In genomic region chr17:28386150-28386905, GRCm38 (mm10) we compare ENCODE assay signal across 7 mouse cellular contexts. TPM values are rescaled to one million over a fixed set of nuclear protein-coding genes. Genes with fewer than 3 reads are reported as not detected.
DNase-seq lines count a peak whose midpoint lies in the region; ATAC-seq and TF ChIP-seq lines count a peak whose summit lies in the region.

No protein-coding gene starts in this region.

- H3K9me3 ChIP-seq in embryonic facial prominence, embryonic 10.5 days, result no peaks in the 10 kb centered on the region
- 0 out of 2 replicates have a peak, but pooled peaks cover 7% of the 10 kb centered on the region for H3K9me3 ChIP-seq in limb, embryonic 12.5 days
- H3K9me3 ChIP-seq in midbrain, embryonic 16.5 days (replicated peaks; ENCODE audit: control insufficient read depth, low read length, poor library complexity, severe bottlenecking), result no peaks in the 10 kb centered on the region

- H3K4me3 ChIP-seq in embryonic facial prominence, embryonic 10.5 days, result peak overlapping the region; percentile 34
- H3K4me3 ChIP-seq in kidney, adult 2 months (ENCODE audit: insufficient read depth, low read depth, low read length), result no peak overlapping the region
- H3K4me3 ChIP-seq in limb, embryonic 12.5 days (replicated peaks), result peak overlapping the region; percentile 13
- peak overlapping the region; percentile 20 for H3K4me3 ChIP-seq in midbrain, embryonic 16.5 days (ENCODE audit: low read depth, low read length)

- TF ChIP-seq CTCF in kidney, adult 2 months (conservative IDR thresholded peaks at IDR 0.05; ENCODE audit: insufficient read depth, insufficient read length, low read depth, low read length), result peak; percentile 91

- peaks cover 44% of the 10 kb centered on the region for H3K27me3 ChIP-seq in embryonic facial prominence, embryonic 10.5 days (replicated peaks; ENCODE audit: low read depth, poor library complexity, severe bottlenecking)
- no peaks in the 10 kb centered on the region for H3K27me3 ChIP-seq in kidney, adult 2 months (replicated peaks; ENCODE audit: control insufficient read depth, insufficient read depth, low read length)
- H3K27me3 ChIP-seq in limb, embryonic 12.5 days, result peaks cover 39% of the 10 kb centered on the region
- no peaks in the 10 kb centered on the region for H3K27me3 ChIP-seq in midbrain, embryonic 16.5 days (ENCODE audit: control insufficient read depth, insufficient read depth, low read depth, low read length)

- peaks cover 12% of the 10 kb centered on the region for H3K4me1 ChIP-seq in embryonic facial prominence, embryonic 10.5 days
- no peaks in the 10 kb centered on the region; the same call in 1 of the 2 replicates for H3K4me1 ChIP-seq in kidney, adult 2 months (ENCODE audit: control insufficient read depth, insufficient read depth, low read length)
- peaks cover 6% of the 10 kb centered on the region; the same call in 1 of the 2 replicates for H3K4me1 ChIP-seq in limb, embryonic 12.5 days (replicated peaks)
- no peaks in the 10 kb centered on the region; the same call in 1 of the 2 replicates for H3K4me1 ChIP-seq in midbrain, embryonic 16.5 days (ENCODE audit: control insufficient read depth, insufficient read depth, low read length)

- H3K9ac ChIP-seq in limb, embryonic 12.5 days (replicated peaks), result no peak overlapping the region
- peak overlapping the region; percentile 10; the same call in 1 of the 2 replicates for H3K9ac ChIP-seq in midbrain, embryonic 16.5 days (ENCODE audit: low read depth, low read length)

- DNase-seq in adrenal gland, adult 8-10 months, result peak; percentile 63
- peak; percentile 88 for DNase-seq in embryonic facial prominence, embryonic 10.5 days (ENCODE audit: low spot score)
- peak; percentile 73 to 90 for DNase-seq in heart, adult 18-20 months
- DNase-seq in kidney, adult 2 months, result peak; percentile 83
- DNase-seq in spleen, postnatal 10 days (ENCODE audit: low spot score in 2 of 2), result peak; percentile 70 to 88

- no peak for TF ChIP-seq POLR2A in kidney, adult 2 months (IDR thresholded peaks at IDR 0.05; ENCODE audit: low read depth, low read length)

- H3K27ac ChIP-seq in embryonic facial prominence, embryonic 10.5 days (replicated peaks), result no peak overlapping the region
- no peak overlapping the region for H3K27ac ChIP-seq in kidney, adult 2 months (ENCODE audit: insufficient read depth, low read depth, low read length)
- H3K27ac ChIP-seq in limb, embryonic 12.5 days, result no peak overlapping the region
- H3K27ac ChIP-seq in midbrain, embryonic 16.5 days (ENCODE audit: low read length), result no peak overlapping the region

- no peak for ATAC-seq in limb, embryonic 12.5 days (ENCODE audit: insufficient number of reproducible peaks, insufficient read depth, low FRiP score, low TSS enrichment, low read depth)
- peak; percentile 62; the same call in 1 of the 2 replicates for ATAC-seq in midbrain, embryonic 16.5 days

- peak overlapping the region; percentile 46 for H3K4me2 ChIP-seq in limb, embryonic 12.5 days
- peak overlapping the region; percentile 45 for H3K4me2 ChIP-seq in midbrain, embryonic 16.5 days (ENCODE audit: low read length)

- WGBS in embryonic facial prominence, embryonic 10.5 days, result 6% methylated on average over 23 of the region's 23 CpGs
- 9% methylated on average over 23 of the region's 23 CpGs for whole genome bisulfite sequencing in kidney, adult 2 months
- 3% methylated on average over 23 of the region's 23 CpGs for WGBS in limb, embryonic 12.5 days
- 5% methylated on average over 23 of the region's 23 CpGs for WGBS in midbrain, embryonic 16.5 days

- no peaks in the 10 kb centered on the region for H3K36me3 ChIP-seq in embryonic facial prominence, embryonic 10.5 days (replicated peaks)
- H3K36me3 ChIP-seq in kidney, adult 2 months (ENCODE audit: control insufficient read depth, insufficient read depth, low read length), result no peaks in the 10 kb centered on the region
- H3K36me3 ChIP-seq in limb, embryonic 12.5 days, result no peaks in the 10 kb centered on the region
- H3K36me3 ChIP-seq in midbrain, embryonic 16.5 days (ENCODE audit: control insufficient read depth, insufficient read depth, low read length), result no peaks in the 10 kb centered on the region

RNA-seq across cellular contexts. Expression of gene Tulp1, which starts 21.3 kb away (rescaled TPM):
- total RNA-seq in adrenal gland, adult 8-10 months (2022), result under 1 TPM in 2 of 4 experiments, not detected in 2; 0.16 to 0.49 TPM
- polyA plus RNA-seq in embryonic facial prominence, embryonic 10.5 days (2016; fragmentation: Nextera tagmentation; extraction: Ambion mirVana), result 3.4 and 4.9 TPM in 2 replicates
- not detected for total RNA-seq in heart, adult 18-20 months (2021)
- 0.11 TPM in 1 of 2 replicates, not detected in the other for polyA plus RNA-seq in kidney, adult 2 months (2012; rRNA removed)
- polyA plus RNA-seq in limb, embryonic 12.5 days (2016; fragmentation: Nextera tagmentation; extraction: Ambion mirVana), result 6.3 and 8.6 TPM in 2 replicates
- polyA plus RNA-seq in midbrain, embryonic 16.5 days (2015; fragmentation: Nextera tagmentation; extraction: Ambion mirVana), result 1.4 and 1.7 TPM in 2 replicates

RNA-seq across cellular contexts. Expression of gene Tead3, which starts 35.7 kb away (rescaled TPM):
- 10 to 100 TPM in 3 of 4 experiments, 1 to 10 TPM in 1; 8.5 to 21.1 (median 13.3) TPM for total RNA-seq in adrenal gland, adult 8-10 months (2022)
- polyA plus RNA-seq in embryonic facial prominence, embryonic 10.5 days (2016; fragmentation: Nextera tagmentation; extraction: Ambion mirVana), result 8.4 and 9.2 TPM in 2 replicates
- 10 to 100 TPM; 12.0 to 13.3 TPM for total RNA-seq in heart, adult 18-20 months (2021)
- 15.7 and 17.8 TPM in 2 replicates for polyA plus RNA-seq in kidney, adult 2 months (2012; rRNA removed)
- 11.3 and 13.2 TPM in 2 replicates for polyA plus RNA-seq in limb, embryonic 12.5 days (2016; fragmentation: Nextera tagmentation; extraction: Ambion mirVana)
- polyA plus RNA-seq in midbrain, embryonic 16.5 days (2015; fragmentation: Nextera tagmentation; extraction: Ambion mirVana), result 1.3 and 1.4 TPM in 2 replicates

RNA-seq across cellular contexts. Expression of gene Rpl10a, which starts 58.1 kb away (rescaled TPM):
- 100 to 1,000 TPM; 742 to 804 (median 775) TPM for total RNA-seq in adrenal gland, adult 8-10 months (2022)
- 539 and 546 TPM in 2 replicates for polyA plus RNA-seq in embryonic facial prominence, embryonic 10.5 days (2016; fragmentation: Nextera tagmentation; extraction: Ambion mirVana)
- 100 to 1,000 TPM; 422 to 438 TPM for total RNA-seq in heart, adult 18-20 months (2021)
- polyA plus RNA-seq in kidney, adult 2 months (2012; rRNA removed), result 2,603 and 2,904 TPM in 2 replicates
- 535 and 537 TPM in 2 replicates for polyA plus RNA-seq in limb, embryonic 12.5 days (2016; fragmentation: Nextera tagmentation; extraction: Ambion mirVana)
- polyA plus RNA-seq in midbrain, embryonic 16.5 days (2015; fragmentation: Nextera tagmentation; extraction: Ambion mirVana), result 304 and 312 TPM in 2 replicates
